Mouse (Mus musculus) embryonic facial prominence, embryonic 11.5 days (tissue): ENCODE results near the gene Cped1. TPM values are rescaled to one million over a fixed set of nuclear protein-coding genes. Genes with fewer than 3 reads are reported as not detected.

Source experiments
- ATAC-seq: fragments of 200-750 bp; cut with Nextera tagmentation; replicated peaks from 2 replicates; pipeline ENCODE4 v1.8.0; 2017; ENCODE audit warnings: low read depth; ENCODE audit not compliant: insufficient number of reproducible peaks, low FRiP score, low TSS enrichment
- DNase-seq: peaks from one replicate; pipeline ENCODE4 v3.0.0-alpha.2; 2015; ENCODE audit warnings: low spot score
- H3K27ac ChIP-seq: fragments of 300-500 bp; sonication (generic); replicated peaks from 2 replicates; pipeline ENCODE4 v1.5.1; 2014; ENCODE audit warnings: mild to moderate bottlenecking, low read depth, low read length, control low read depth
- H3K27me3 ChIP-seq: fragments of 300-500 bp; sonication (generic); 2 replicates; pipeline ENCODE4 v1.6.1; 2014; ENCODE audit warnings: mild to moderate bottlenecking, low read length, moderate library complexity, mixed read lengths; ENCODE audit not compliant: control insufficient read depth, insufficient read depth
- H3K36me3 ChIP-seq: fragments of 300-500 bp; sonication (generic); replicated peaks from 2 replicates; pipeline ENCODE4 v1.6.1; 2014; ENCODE audit warnings: low read depth, mild to moderate bottlenecking, low read length, moderate library complexity, mixed read lengths; ENCODE audit not compliant: control insufficient read depth, insufficient read depth
- H3K4me1 ChIP-seq: fragments of 300-500 bp; sonication (generic); 2 replicates; pipeline ENCODE4 v1.6.1; 2014; ENCODE audit warnings: low read length, mixed read lengths; ENCODE audit not compliant: control insufficient read depth, insufficient read depth
- H3K4me2 ChIP-seq: fragments of 300-500 bp; sonication (generic); 2 replicates; pipeline ENCODE4 v1.6.1; 2014; ENCODE audit warnings: low read depth, mild to moderate bottlenecking, control low read depth, low read length, moderate library complexity
- H3K4me3 ChIP-seq: fragments of 300-500 bp; sonication (generic); 2 replicates; pipeline ENCODE4 v1.5.1; 2014; ENCODE audit warnings: low read depth, low read length, control low read depth
- H3K9ac ChIP-seq: fragments of 300-500 bp; sonication (generic); replicated peaks from 2 replicates; pipeline ENCODE4 v1.6.1; 2014; ENCODE audit warnings: mild to moderate bottlenecking, control low read depth, low read length
- H3K9me3 ChIP-seq: fragments of 300-500 bp; sonication (generic); replicated peaks from 2 replicates; pipeline ENCODE4 v1.6.1; 2016; ENCODE audit warnings: mild to moderate bottlenecking, low read length, inconsistent platforms, mixed read lengths; ENCODE audit not compliant: control insufficient read depth
- WGBS: fragments of 180-500 bp; shearing (Covaris S2); extraction: QIAGEN DNeasy Blood & Tissue Kit; methylation state at CpG from one replicate; pipeline ENCODE4 v1.1.7; 2014; 5-methylcytosine and 5-hydroxymethylcytosine counted together
- polyA plus RNA-seq: library from polyadenylated mRNA; unstranded; fragments of >200 nt; fragmentation: Nextera tagmentation; extraction: Ambion mirVana; gene quantifications from 2 replicates; pipeline ENCODE4 v1.2.1, GENCODE M21; 2014

Gene Cped1
- polyA plus RNA-seq, 1 experiment from 2014 or later: 40.2 TPM

- no peaks in the 10 kb centered on the region for H3K36me3 ChIP-seq
- H3K4me3 ChIP-seq: no peak overlapping the region
- H3K9ac ChIP-seq: no peak overlapping the region
- 41% methylated on average over 5 of the region's 5 CpGs for WGBS
- H3K27ac ChIP-seq: no peak overlapping the region
- H3K4me1 ChIP-seq: no peaks in the 10 kb centered on the region
- DNase-seq (no peak), ATAC-seq (no peak)
- no peak overlapping the region for H3K4me2 ChIP-seq
- H3K9me3 ChIP-seq: no peaks in the 10 kb centered on the region
- no peaks in the 10 kb centered on the region for H3K27me3 ChIP-seq
These were observed 63.4 kb downstream of the Cped1 start for GRCm38 (mm10) chr6:22049093-22049492.

GRCm38 (mm10) chr6:22051526-22051925, 65.8 kb downstream of the Cped1 start:
- H3K9me3 ChIP-seq: no peaks in the 10 kb centered on the region
- ATAC-seq: no peak
- 82% methylated on average over 3 of the region's 3 CpGs for WGBS

GRCm38 (mm10) chr6:22053014-22053413, 67.3 kb downstream of the Cped1 start:
- no peak for DNase-seq
- Histone ChIP-seq H3K4me2 (no peak overlapping the region), H3K4me1 (no peaks in the 10 kb centered on the region), H3K36me3 (no peaks in the 10 kb centered on the region), H3K27me3 (no peaks in the 10 kb centered on the region), H3K4me3 (no peak overlapping the region), H3K9me3 (no peaks in the 10 kb centered on the region), H3K27ac (no peak overlapping the region), H3K9ac (no peak overlapping the region)
- ATAC-seq: no peak
- WGBS: 91% methylated on average over 3 of the region's 3 CpGs

More at GRCm38 (mm10) chr6:22051526-22051925, 65.8 kb downstream of the Cped1 start:
- H3K4me3 ChIP-seq: no peak overlapping the region
- no peak overlapping the region for H3K4me2 ChIP-seq
- no peaks in the 10 kb centered on the region for H3K4me1 ChIP-seq
- H3K9ac ChIP-seq: no peak overlapping the region
- H3K36me3 ChIP-seq: no peaks in the 10 kb centered on the region
- H3K27ac ChIP-seq: no peak overlapping the region
- no peaks in the 10 kb centered on the region for H3K27me3 ChIP-seq
- DNase-seq: no peak

DNA sequence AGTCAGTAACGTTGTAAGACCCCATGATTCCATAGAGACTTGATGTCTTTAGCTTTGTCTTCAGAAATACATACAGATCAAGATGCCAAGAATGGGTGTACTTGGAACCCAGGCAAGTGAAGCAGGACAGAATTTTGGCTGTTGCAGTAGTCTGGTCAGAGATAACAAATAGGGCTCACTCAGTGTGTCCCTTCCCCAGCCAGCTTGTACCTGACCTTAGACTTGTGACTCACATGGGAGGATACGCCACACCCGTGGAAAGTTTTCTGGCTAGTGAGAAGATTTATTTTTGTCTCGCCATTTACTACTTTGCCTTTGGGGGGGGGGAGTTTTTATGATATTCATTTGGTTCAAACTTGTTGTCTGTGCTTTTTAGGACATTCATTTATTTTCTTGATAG, 78.6 kb downstream of the Cped1 start:
- no peak for ATAC-seq
- Histone ChIP-seq H3K4me1 (no peaks in the 10 kb centered on the region), H3K27me3 (no peaks in the 10 kb centered on the region), H3K9me3 (no peaks in the 10 kb centered on the region), H3K27ac (no peak overlapping the region), H3K4me3 (no peak overlapping the region), H3K9ac (no peak overlapping the region), H3K36me3 (no peaks in the 10 kb centered on the region; the same call in 1 of the 2 replicates), H3K4me2 (no peak overlapping the region)
- DNase-seq: no peak
- 83% methylated on average over 4 of the region's 4 CpGs for WGBS

- Histone ChIP-seq H3K36me3 (no peaks in the 10 kb centered on the region), H3K27ac (no peak overlapping the region), H3K27me3 (no peaks in the 10 kb centered on the region), H3K4me1 (no peaks in the 10 kb centered on the region), H3K9me3 (no peaks in the 10 kb centered on the region), H3K9ac (no peak overlapping the region), H3K4me2 (no peak overlapping the region), H3K4me3 (no peak overlapping the region)
- ATAC-seq (0 out of 2 replicates have a peak, but pooled peaks have one; percentile 39), DNase-seq (no peak)
- WGBS: 83% methylated on average over 15 of the region's 15 CpGs
These were observed 85.0 kb downstream of the Cped1 start for GRCm38 (mm10) chr6:22070603-22071322.

- Histone ChIP-seq H3K4me1 (no peaks in the 10 kb centered on the region), H3K36me3 (no peaks in the 10 kb centered on the region), H3K27ac (no peak overlapping the region), H3K27me3 (no peaks in the 10 kb centered on the region), H3K4me3 (no peak overlapping the region), H3K9ac (no peak overlapping the region), H3K4me2 (no peak overlapping the region), H3K9me3 (no peaks in the 10 kb centered on the region)
- ATAC-seq (no peak), DNase-seq (peak; percentile 49)
- WGBS: 45% methylated on average over 4 of the region's 4 CpGs
These were observed 85.7 kb downstream of the Cped1 start for GRCm38 (mm10) chr6:22071323-22071840.

DNA sequence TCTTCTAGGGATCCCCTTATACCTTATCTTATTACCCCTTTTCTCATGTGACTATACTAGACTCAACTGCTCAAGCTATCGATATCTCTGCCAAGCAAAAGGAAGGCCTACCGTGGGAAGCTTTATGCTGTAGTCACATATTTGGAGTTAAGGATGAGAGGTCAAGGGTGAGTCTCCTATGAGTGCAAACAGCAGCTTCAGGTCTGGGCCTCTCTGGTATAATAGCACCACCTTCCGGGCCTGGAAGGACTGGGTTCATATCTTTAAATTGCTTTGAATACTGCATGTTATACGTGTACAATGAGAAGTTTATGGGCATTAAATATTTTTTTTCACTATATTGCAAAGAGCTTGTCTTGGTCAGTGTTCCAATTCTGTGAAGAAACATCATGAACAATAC, 87.0 kb downstream of the Cped1 start:
- H3K4me2 ChIP-seq: no peak overlapping the region
- H3K4me3 ChIP-seq: no peak overlapping the region
- no peak for ATAC-seq
- 80% methylated on average over 4 of the region's 4 CpGs for WGBS
- H3K9me3 ChIP-seq: no peaks in the 10 kb centered on the region
- no peak for DNase-seq
- H3K36me3 ChIP-seq: no peaks in the 10 kb centered on the region
- H3K27me3 ChIP-seq: no peaks in the 10 kb centered on the region
- no peak overlapping the region for H3K27ac ChIP-seq
- H3K4me1 ChIP-seq: no peaks in the 10 kb centered on the region
- H3K9ac ChIP-seq: no peak overlapping the region

DNA sequence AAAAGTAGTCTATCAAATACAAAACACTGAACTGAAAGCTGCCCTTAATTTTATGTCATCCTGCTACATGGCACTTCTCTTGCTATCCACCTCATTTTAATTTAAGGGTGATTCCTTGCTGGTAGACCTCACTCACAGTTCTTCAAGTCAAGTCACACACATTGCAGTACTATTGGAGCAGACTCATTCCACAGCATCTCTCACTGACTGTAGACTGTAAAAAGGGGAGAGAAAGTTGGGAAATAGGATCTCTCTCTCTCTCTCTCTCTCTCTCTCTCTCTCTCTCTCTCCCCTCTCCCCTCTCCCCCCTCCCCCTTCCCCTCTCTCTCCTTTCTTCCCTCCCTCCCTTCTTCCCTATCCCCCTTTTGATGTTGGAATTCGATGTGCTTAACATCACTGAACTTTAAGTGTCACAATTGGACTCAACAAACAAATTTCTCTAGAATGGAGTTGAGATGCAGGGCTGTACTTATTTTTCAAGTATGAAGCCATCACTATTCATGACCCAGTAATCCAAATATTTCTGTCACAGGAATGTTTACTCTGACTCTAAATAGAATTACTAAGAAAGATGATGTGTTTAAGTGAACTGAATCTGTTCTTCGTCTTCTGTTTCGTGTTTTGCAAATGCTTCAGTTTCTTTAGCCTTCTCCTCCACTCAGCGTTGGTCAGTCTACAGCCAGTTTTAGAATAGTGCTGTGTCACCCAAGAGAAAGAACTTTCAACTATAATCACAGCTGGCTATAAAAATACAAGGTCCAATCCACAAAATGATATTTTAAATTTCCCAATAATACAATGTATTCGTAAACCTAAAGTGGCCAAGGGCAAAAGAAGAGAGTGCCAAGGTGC, 88.7 kb downstream of the Cped1 start:
- Histone ChIP-seq H3K4me1 (no peaks in the 10 kb centered on the region), H3K27me3 (no peaks in the 10 kb centered on the region), H3K9ac (no peak overlapping the region), H3K27ac (no peak overlapping the region), H3K4me3 (no peak overlapping the region), H3K4me2 (no peak overlapping the region), H3K36me3 (no peaks in the 10 kb centered on the region), H3K9me3 (no peaks in the 10 kb centered on the region)
- ATAC-seq (no peak), DNase-seq (no peak)
- WGBS: 84% methylated on average over 5 of the region's 5 CpGs
